Mouse (Mus musculus): ENCODE data around the gene Klk1b4. TPM values are rescaled to one million over a fixed set of nuclear protein-coding genes. Genes with fewer than 3 reads are reported as not detected.
"Not testable (repeated sequence)": the region's sequence is repeated elsewhere in the genome, so short reads cannot be mapped to it uniquely, and the experiment has no call there.

Gene Klk1b4
- polyA plus RNA-seq, 1 experiment from 2014 or later = not detected

DNA sequence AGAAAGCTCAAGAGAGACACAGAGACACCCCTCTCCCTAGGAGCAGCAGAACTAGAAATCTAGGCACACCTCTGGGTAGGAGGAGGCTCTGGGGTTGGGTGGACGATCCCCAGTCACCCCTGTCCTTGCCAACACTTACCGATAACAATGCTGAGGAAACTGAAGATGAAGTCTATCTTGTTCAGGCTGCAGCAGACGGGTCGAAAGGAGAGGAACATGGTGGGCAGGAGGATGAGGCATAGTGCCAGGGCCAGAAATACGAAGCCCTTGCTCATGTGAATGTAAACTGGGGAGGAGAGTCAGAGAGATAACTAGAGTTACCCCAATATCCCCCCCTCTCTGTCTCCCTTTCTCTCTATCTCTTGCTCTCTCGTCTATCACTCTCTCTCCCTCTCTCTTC is 15.1 kb downstream of the Klk1b4 start:
- H3K27me3 ChIP-seq (replicated peaks; ENCODE audit: control insufficient read depth, insufficient read depth, low read length); ATAC-seq: not testable (repeated sequence)
- WGBS = 87% methylated on average over 6 of the region's 6 CpGs

GRCm38 (mm10) chr7:44225076-44225475 is 17.8 kb downstream of the Klk1b4 start, which contains the start of gene Klk1:
TSS of gene Klk1 (plus strand) at chr7:44225360.
- no peak within 1 kb of the TSS for H3K9ac ChIP-seq (ENCODE audit: low read depth, low read length)
- ATAC-seq = no peak
- H3K4me2 ChIP-seq (ENCODE audit: low read length) = no peak within 1 kb of the TSS
- 75% methylated on average over 1 of the region's 1 CpGs for WGBS
- no peak within 1 kb of the TSS for H3K4me3 ChIP-seq (ENCODE audit: low read length)
- H3K27me3 ChIP-seq (replicated peaks; ENCODE audit: control insufficient read depth, insufficient read depth, low read length) = no peaks in the 10 kb centered on the region
- no peaks in the 10 kb centered on the region for H3K4me1 ChIP-seq (ENCODE audit: control insufficient read depth, insufficient read depth, low read depth, low read length)
- no peaks in the 10 kb centered on the region for H3K9me3 ChIP-seq (ENCODE audit: control insufficient read depth, low read length)
- no peak within 1 kb of the TSS for H3K27ac ChIP-seq (ENCODE audit: low read depth, low read length)
- no peaks in the 10 kb centered on the region for H3K36me3 ChIP-seq (ENCODE audit: control insufficient read depth, insufficient read depth, low read length)

More for the DNA sequence above, 15.1 kb downstream of the Klk1b4 start:
- not testable (repeated sequence) for H3K9ac ChIP-seq (ENCODE audit: low read depth, low read length); H3K4me1 ChIP-seq (ENCODE audit: control insufficient read depth, insufficient read depth, low read depth, low read length); H3K4me3 ChIP-seq (ENCODE audit: low read length); H3K27ac ChIP-seq (ENCODE audit: low read depth, low read length); H3K36me3 ChIP-seq (ENCODE audit: control insufficient read depth, insufficient read depth, low read length); H3K9me3 ChIP-seq (ENCODE audit: control insufficient read depth, low read length); H3K4me2 ChIP-seq (ENCODE audit: low read length)

DNA sequence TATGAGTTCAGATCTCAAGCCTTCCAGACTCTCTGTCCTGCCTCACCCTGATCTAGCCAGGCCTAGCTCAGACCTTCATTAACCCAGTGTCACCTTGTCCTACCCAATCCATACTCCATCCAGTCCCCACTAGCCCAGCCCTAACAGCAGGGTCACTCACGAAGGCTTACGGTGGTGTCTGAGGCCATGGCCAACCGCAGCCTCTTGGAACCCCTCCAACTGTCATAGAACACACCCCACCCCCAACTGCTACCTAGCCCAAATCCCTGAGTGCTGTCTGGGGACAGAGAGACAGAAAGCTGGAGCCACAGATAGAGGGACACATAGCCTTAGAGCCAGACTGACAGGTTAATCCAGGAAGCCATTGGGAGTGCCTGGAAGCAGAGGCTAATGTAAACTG is 28.7 kb downstream of the Klk1b4 start, which contains the start of gene Gm36864:
Gene Gm36864, plus strand, starts transcription at position 269 of the 400 bp plus-strand sequence.
- WGBS = 82% methylated on average over 3 of the region's 3 CpGs
- no peak for ATAC-seq
- H3K27ac ChIP-seq (ENCODE audit: low read depth, low read length) = no peak within 1 kb of the TSS
- H3K4me2 ChIP-seq (ENCODE audit: low read length) = no peak within 1 kb of the TSS
- H3K4me3 ChIP-seq (ENCODE audit: low read length) = no peak within 1 kb of the TSS
- no peaks in the 10 kb centered on the region for H3K4me1 ChIP-seq (ENCODE audit: control insufficient read depth, insufficient read depth, low read depth, low read length)
- H3K9ac ChIP-seq (ENCODE audit: low read depth, low read length) = no peak within 1 kb of the TSS
- H3K36me3 ChIP-seq (ENCODE audit: control insufficient read depth, insufficient read depth, low read length) = no peaks in the 10 kb centered on the region
- no peaks in the 10 kb centered on the region for H3K9me3 ChIP-seq (ENCODE audit: control insufficient read depth, low read length)
- H3K27me3 ChIP-seq (replicated peaks; ENCODE audit: control insufficient read depth, insufficient read depth, low read length) = no peaks in the 10 kb centered on the region

- Histone ChIP-seq H3K9ac (ENCODE audit: low read depth, low read length) (no peak overlapping the region), H3K4me2 (ENCODE audit: low read length) (no peak overlapping the region)
- WGBS = 57% methylated on average over 2 of the region's 2 CpGs
These were observed 32.7 kb downstream of the Klk1b4 start for GRCm38 (mm10) chr7:44239913-44240312.

DNA sequence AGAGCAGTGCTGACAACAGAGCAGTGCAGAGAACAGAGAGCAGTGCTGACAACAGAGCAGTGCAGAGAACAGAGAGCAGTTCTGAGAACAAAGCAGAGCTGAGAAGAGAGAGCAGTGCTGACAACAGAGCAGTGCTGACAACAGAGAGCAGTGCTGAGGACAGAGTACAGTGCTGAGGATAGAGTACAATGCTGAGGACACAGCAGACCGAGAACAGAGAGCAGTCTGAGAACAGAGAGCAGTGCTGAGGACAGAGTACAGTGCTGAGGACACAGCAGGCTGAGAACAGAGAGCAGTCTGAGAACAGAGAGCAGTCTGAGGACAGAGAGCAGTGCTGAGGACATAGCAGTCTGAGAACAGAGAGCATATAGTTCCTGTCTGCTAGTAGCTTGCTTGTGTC is 33.5 kb downstream of the Klk1b4 start:
- Histone ChIP-seq H3K27me3 (replicated peaks; ENCODE audit: control insufficient read depth, insufficient read depth, low read length) (no peaks in the 10 kb centered on the region), H3K4me2 (ENCODE audit: low read length) (no peak overlapping the region), H3K9me3 (ENCODE audit: control insufficient read depth, low read length) (no peaks in the 10 kb centered on the region), H3K4me3 (ENCODE audit: low read length) (no peak overlapping the region), H3K9ac (ENCODE audit: low read depth, low read length) (no peak overlapping the region), H3K4me1 (ENCODE audit: control insufficient read depth, insufficient read depth, low read depth, low read length) (peaks cover 5% of the 10 kb centered on the region), H3K27ac (ENCODE audit: low read depth, low read length) (no peak overlapping the region), H3K36me3 (ENCODE audit: control insufficient read depth, insufficient read depth, low read length) (no peaks in the 10 kb centered on the region)
- WGBS = 81% methylated on average over 1 of the region's 1 CpGs
- ATAC-seq = no peak

More at GRCm38 (mm10) chr7:44239913-44240312, 32.7 kb downstream of the Klk1b4 start:
- ATAC-seq = no peak
- no peaks in the 10 kb centered on the region for H3K27me3 ChIP-seq (replicated peaks; ENCODE audit: control insufficient read depth, insufficient read depth, low read length)
- H3K9me3 ChIP-seq (ENCODE audit: control insufficient read depth, low read length) = no peaks in the 10 kb centered on the region
- no peaks in the 10 kb centered on the region for H3K4me1 ChIP-seq (ENCODE audit: control insufficient read depth, insufficient read depth, low read depth, low read length)
- no peaks in the 10 kb centered on the region for H3K36me3 ChIP-seq (ENCODE audit: control insufficient read depth, insufficient read depth, low read length)
- H3K4me3 ChIP-seq (ENCODE audit: low read length) = no peak overlapping the region
- no peak overlapping the region for H3K27ac ChIP-seq (ENCODE audit: low read depth, low read length)

DNA sequence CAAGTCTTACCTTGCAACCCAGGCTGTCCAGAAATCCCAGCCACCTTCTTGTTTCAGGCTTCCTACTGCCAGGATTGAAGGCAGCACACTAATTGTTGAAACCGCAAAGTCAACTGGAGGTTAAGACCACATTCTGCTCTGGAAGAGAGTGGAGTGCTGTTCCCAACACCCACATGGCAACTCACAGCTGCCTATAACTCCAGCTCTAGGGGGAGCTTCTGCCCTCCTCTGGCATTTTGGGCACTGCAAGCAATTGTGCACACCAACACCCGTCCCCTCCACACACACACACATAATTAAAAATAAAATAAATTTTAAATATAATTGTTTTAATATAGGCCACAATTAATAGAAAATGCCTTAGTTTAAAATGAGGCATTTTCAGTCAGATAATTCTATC is 33.9 kb downstream of the Klk1b4 start:
- H3K9me3 ChIP-seq (ENCODE audit: control insufficient read depth, low read length) = no peaks in the 10 kb centered on the region
- peaks cover 5% of the 10 kb centered on the region for H3K4me1 ChIP-seq (ENCODE audit: control insufficient read depth, insufficient read depth, low read depth, low read length)
- no peaks in the 10 kb centered on the region for H3K36me3 ChIP-seq (ENCODE audit: control insufficient read depth, insufficient read depth, low read length)
- no peaks in the 10 kb centered on the region for H3K27me3 ChIP-seq (replicated peaks; ENCODE audit: control insufficient read depth, insufficient read depth, low read length)
- H3K27ac ChIP-seq (ENCODE audit: low read depth, low read length) = no peak overlapping the region
- WGBS = 77% methylated on average over 2 of the region's 2 CpGs
- H3K4me2 ChIP-seq (ENCODE audit: low read length) = no peak overlapping the region
- ATAC-seq = no peak
- no peak overlapping the region for H3K9ac ChIP-seq (ENCODE audit: low read depth, low read length)
- no peak overlapping the region for H3K4me3 ChIP-seq (ENCODE audit: low read length)

DNA sequence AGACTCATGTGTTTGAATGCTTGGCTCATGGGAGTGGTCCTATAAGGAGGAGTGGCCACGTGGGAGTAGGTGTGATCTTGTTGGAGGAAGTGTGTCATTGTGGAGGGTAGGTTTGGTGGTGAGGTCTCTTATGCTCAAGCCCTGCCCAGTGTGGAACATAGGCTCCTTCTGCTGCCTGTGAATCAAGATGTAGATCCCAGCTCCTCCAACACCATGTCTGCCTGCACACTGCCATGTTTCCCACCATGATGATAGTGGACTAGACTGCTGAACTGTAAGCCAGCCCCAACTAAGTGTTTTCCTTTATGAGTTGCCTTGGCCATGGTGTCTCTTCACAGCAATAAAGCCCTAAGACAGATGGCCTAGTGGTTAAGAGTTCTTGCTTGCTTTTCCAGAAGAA is 36.8 kb downstream of the Klk1b4 start:
- ATAC-seq = no peak
- no peak overlapping the region for H3K27ac ChIP-seq (ENCODE audit: low read depth, low read length)
- no peak overlapping the region for H3K9ac ChIP-seq (ENCODE audit: low read depth, low read length)
- peaks cover 4% of the 10 kb centered on the region for H3K36me3 ChIP-seq (ENCODE audit: control insufficient read depth, insufficient read depth, low read length)
- 64% methylated on average over 1 of the region's 1 CpGs for WGBS
- H3K9me3 ChIP-seq (ENCODE audit: control insufficient read depth, low read length) = no peaks in the 10 kb centered on the region
- H3K4me3 ChIP-seq (ENCODE audit: low read length) = no peak overlapping the region
- no peaks in the 10 kb centered on the region for H3K27me3 ChIP-seq (replicated peaks; ENCODE audit: control insufficient read depth, insufficient read depth, low read length)
- peaks cover 15% of the 10 kb centered on the region for H3K4me1 ChIP-seq (ENCODE audit: control insufficient read depth, insufficient read depth, low read depth, low read length)
- H3K4me2 ChIP-seq (ENCODE audit: low read length) = no peak overlapping the region

- Histone ChIP-seq H3K36me3 (ENCODE audit: control insufficient read depth, insufficient read depth, low read length) (peaks cover 18% of the 10 kb centered on the region), H3K27ac (ENCODE audit: low read depth, low read length) (peak within 1 kb of the TSS; percentile 95), H3K9ac (ENCODE audit: low read depth, low read length) (peak within 1 kb of the TSS; percentile 92), H3K4me1 (ENCODE audit: control insufficient read depth, insufficient read depth, low read depth, low read length) (peaks cover 21% of the 10 kb centered on the region), H3K4me3 (ENCODE audit: low read length) (peak within 1 kb of the TSS; percentile 84), H3K27me3 (replicated peaks; ENCODE audit: control insufficient read depth, insufficient read depth, low read length) (no peaks in the 10 kb centered on the region), H3K4me2 (ENCODE audit: low read length) (peak within 1 kb of the TSS; percentile 86), H3K9me3 (ENCODE audit: control insufficient read depth, low read length) (no peaks in the 10 kb centered on the region)
- peak; percentile 87 for ATAC-seq
- WGBS = under 1% methylated on average over 62 of the region's 62 CpGs
These were observed 39.1 kb downstream of the Klk1b4 start, which contains the start of the genes 1700028J19Rik and 2410002F23Rik for GRCm38 (mm10) chr7:44246055-44246983. TSS of gene 1700028J19Rik (minus strand) at chr7:44246695. TSS of gene 2410002F23Rik (plus strand) at chr7:44246722.

GRCm38 (mm10) chr7:44246984-44247470 is 39.8 kb downstream of the Klk1b4 start:
- Histone ChIP-seq H3K9ac (ENCODE audit: low read depth, low read length) (peak overlapping the region; percentile 92), H3K27me3 (replicated peaks; ENCODE audit: control insufficient read depth, insufficient read depth, low read length) (no peaks in the 10 kb centered on the region), H3K4me3 (ENCODE audit: low read length) (peak overlapping the region; percentile 84), H3K9me3 (ENCODE audit: control insufficient read depth, low read length) (no peaks in the 10 kb centered on the region), H3K36me3 (ENCODE audit: control insufficient read depth, insufficient read depth, low read length) (peaks cover 18% of the 10 kb centered on the region), H3K27ac (ENCODE audit: low read depth, low read length) (peak overlapping the region; percentile 95), H3K4me1 (ENCODE audit: control insufficient read depth, insufficient read depth, low read depth, low read length) (peaks cover 21% of the 10 kb centered on the region), H3K4me2 (ENCODE audit: low read length) (peak overlapping the region; percentile 86)
- ATAC-seq = peak; percentile 37
- WGBS = under 1% methylated on average over 23 of the region's 23 CpGs

Measured in hindbrain, embryonic 16.5 days (tissue).